19 mouse cellular contexts compared by ENCODE assay signal in the genomic region with DNA sequence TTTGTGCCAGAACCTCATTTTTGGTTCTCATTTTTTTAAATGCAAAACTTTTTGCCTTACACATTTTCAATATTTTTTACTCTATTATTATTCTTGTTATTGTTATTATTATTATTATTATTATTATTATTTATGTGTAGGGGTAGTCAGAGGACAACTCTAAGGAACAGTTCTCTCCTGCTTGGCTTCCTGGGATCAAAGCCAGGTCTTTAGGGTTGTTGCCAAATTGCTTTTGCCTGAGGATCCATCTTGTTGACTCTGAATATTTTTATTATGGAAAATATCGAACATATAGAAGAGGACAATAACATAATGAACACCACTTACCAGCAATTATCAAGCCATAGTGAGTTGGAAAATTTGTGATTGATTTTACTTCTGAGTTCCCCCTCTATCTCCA. TPM values are rescaled to one million over a fixed set of nuclear protein-coding genes. Genes with fewer than 3 reads are reported as not detected.
DNase-seq lines count a peak whose midpoint lies in the region; ATAC-seq and TF ChIP-seq lines count a peak whose summit lies in the region.
"Had no signal": no experiment of that assay in that cellular context is flagged by ENCODE, and none has a peak within 500 bp of the region (broad histone marks: within the 10 kb centered on the region; RNA-seq: fewer than 3 reads in every experiment).

No protein-coding gene starts in this region.

- no peaks in the 10 kb centered on the region for H3K9me3 ChIP-seq in hindbrain, embryonic 15.5 days
- no peaks in the 10 kb centered on the region for H3K9me3 ChIP-seq in hindbrain, embryonic 16.5 days (ENCODE audit: control insufficient read depth, low read length)
- H3K9me3 ChIP-seq in midbrain, embryonic 11.5 days (ENCODE audit: control insufficient read depth, low read length) = no peaks in the 10 kb centered on the region
- H3K9me3 ChIP-seq: embryonic facial prominence, embryonic 12.5 days; kidney, embryonic 15.5 days; limb, embryonic 15.5 days; liver, embryonic 15.5 days; stomach, embryonic 15.5 days had no signal

- no peak overlapping the region for H3K4me3 ChIP-seq in cerebellum, adult 2 months (replicated peaks; ENCODE audit: insufficient read depth, low read depth, low read length)
- H3K4me3 ChIP-seq in hindbrain, embryonic 15.5 days = no peak overlapping the region
- no peak overlapping the region for H3K4me3 ChIP-seq in hindbrain, embryonic 16.5 days (ENCODE audit: low read length)
- H3K4me3 ChIP-seq in midbrain, embryonic 11.5 days (ENCODE audit: low read depth, low read length) = no peak overlapping the region
- H3K4me3 ChIP-seq: embryonic facial prominence, embryonic 12.5 days; kidney, embryonic 15.5 days; limb, embryonic 15.5 days; stomach, embryonic 15.5 days had no signal

- H3K27ac ChIP-seq in cerebellum, adult 2 months (ENCODE audit: insufficient read depth, low read length) = no peak overlapping the region
- H3K27ac ChIP-seq in hindbrain, embryonic 15.5 days (replicated peaks) = no peak overlapping the region
- H3K27ac ChIP-seq in hindbrain, embryonic 16.5 days (ENCODE audit: low read depth, low read length) = no peak overlapping the region
- H3K27ac ChIP-seq in midbrain, embryonic 11.5 days (ENCODE audit: low read depth, low read length) = no peak overlapping the region
- H3K27ac ChIP-seq: embryonic facial prominence, embryonic 12.5 days; hindbrain, embryonic 14.5 days; kidney, embryonic 15.5 days; limb, embryonic 15.5 days; liver, embryonic 15.5 days; macrophage; stomach, embryonic 15.5 days had no signal

- no peaks in the 10 kb centered on the region for H3K36me3 ChIP-seq in hindbrain, embryonic 15.5 days
- no peaks in the 10 kb centered on the region for H3K36me3 ChIP-seq in hindbrain, embryonic 16.5 days (ENCODE audit: control insufficient read depth, insufficient read depth, low read length)
- no peaks in the 10 kb centered on the region for H3K36me3 ChIP-seq in midbrain, embryonic 11.5 days (ENCODE audit: control insufficient read depth, insufficient read depth, low read length)
- H3K36me3 ChIP-seq: embryonic facial prominence, embryonic 12.5 days; kidney, embryonic 15.5 days; limb, embryonic 15.5 days; liver, embryonic 15.5 days; stomach, embryonic 15.5 days had no signal

- peaks cover 7% of the 10 kb centered on the region for H3K4me1 ChIP-seq in cerebellum, adult 2 months (ENCODE audit: control insufficient read depth, insufficient read depth, low read length)
- H3K4me1 ChIP-seq in hindbrain, embryonic 15.5 days (replicated peaks) = peaks cover 31% of the 10 kb centered on the region
- H3K4me1 ChIP-seq in hindbrain, embryonic 16.5 days (ENCODE audit: control insufficient read depth, insufficient read depth, low read depth, low read length) = peaks cover 11% of the 10 kb centered on the region
- peaks cover 9% of the 10 kb centered on the region; the same call in 1 of the 2 replicates for H3K4me1 ChIP-seq in midbrain, embryonic 11.5 days (ENCODE audit: control insufficient read depth, insufficient read depth, low read length)

- H3K27me3 ChIP-seq in cerebellum, adult 2 months (ENCODE audit: control insufficient read depth, insufficient read depth, low read length) = no peaks in the 10 kb centered on the region
- H3K27me3 ChIP-seq in hindbrain, embryonic 15.5 days = no peaks in the 10 kb centered on the region
- H3K27me3 ChIP-seq in hindbrain, embryonic 16.5 days (replicated peaks; ENCODE audit: control insufficient read depth, insufficient read depth, low read length) = no peaks in the 10 kb centered on the region
- H3K27me3 ChIP-seq in midbrain, embryonic 11.5 days (ENCODE audit: control insufficient read depth, insufficient read depth, low read length) = no peaks in the 10 kb centered on the region
- H3K27me3 ChIP-seq: embryonic facial prominence, embryonic 12.5 days; kidney, embryonic 15.5 days; limb, embryonic 15.5 days; liver, embryonic 15.5 days; stomach, embryonic 15.5 days had no signal

- 7% methylated on average over 1 of the region's 1 CpGs for WGBS in cerebellum, adult 2 months
- 79% methylated on average over 1 of the region's 1 CpGs for WGBS in hindbrain, embryonic 15.5 days
- WGBS in hindbrain, embryonic 16.5 days = 66% methylated on average over 1 of the region's 1 CpGs
- 100% methylated on average over 1 of the region's 1 CpGs for WGBS in midbrain, embryonic 11.5 days

- peak overlapping the region; percentile 72; the same call in 1 of the 2 replicates for H3K4me2 ChIP-seq in hindbrain, embryonic 15.5 days
- no peak overlapping the region for H3K4me2 ChIP-seq in hindbrain, embryonic 16.5 days (ENCODE audit: low read length)
- no peak overlapping the region for H3K4me2 ChIP-seq in midbrain, embryonic 11.5 days
- H3K4me2 ChIP-seq: embryonic facial prominence, embryonic 12.5 days; kidney, embryonic 15.5 days; limb, embryonic 15.5 days; stomach, embryonic 15.5 days had no signal

- ATAC-seq in hindbrain, embryonic 15.5 days (ENCODE audit: low FRiP score, low read depth) = no peak
- ATAC-seq in hindbrain, embryonic 16.5 days = no peak
- ATAC-seq in midbrain, embryonic 11.5 days (ENCODE audit: low FRiP score) = no peak
- ATAC-seq: intestine, embryonic 16.5 days; midbrain, embryonic 16.5 days had no signal

- no peak for TF ChIP-seq CTCF in cerebellum, adult 2 months (IDR thresholded peaks at IDR 0.05; ENCODE audit: borderline replicate concordance, insufficient read depth, low read depth, low read length)
- no peak for TF ChIP-seq CTCF in brain, embryonic 14.5 days (IDR thresholded peaks at IDR 0.05; ENCODE audit: borderline replicate concordance, extremely low read depth, insufficient read depth, insufficient read length)

- peak; percentile 33 to 62 for DNase-seq in cerebellum, adult 2 months
- DNase-seq in cerebellum, adult 11-12 months = no peak
- peak; percentile 13 for DNase-seq in brain, embryonic 14.5 days (ENCODE audit: low read depth)
- peak; percentile 22 to 68 for DNase-seq in cerebellum, postnatal 25 days
- no peak for DNase-seq in midbrain, embryonic 11.5 days (ENCODE audit: low spot score, missing footprints)
- DNase-seq: heart, postnatal 36 days; right cerebral cortex, adult 18-20 months; thymus, postnatal 25 days had no signal

- no peak for TF ChIP-seq POLR2A in cerebellum, adult 2 months (IDR thresholded peaks at IDR 0.05; ENCODE audit: borderline replicate concordance, insufficient read depth, low read length)
- TF ChIP-seq POLR2A in brain, embryonic 14.5 days (IDR thresholded peaks at IDR 0.05; ENCODE audit: borderline replicate concordance, extremely low read depth, insufficient read depth, insufficient read length, poor library complexity, severe bottlenecking) = no peak

- no peak overlapping the region for H3K9ac ChIP-seq in hindbrain, embryonic 15.5 days
- H3K9ac ChIP-seq in hindbrain, embryonic 16.5 days (ENCODE audit: low read depth, low read length) = no peak overlapping the region
- H3K9ac ChIP-seq in midbrain, embryonic 11.5 days (ENCODE audit: low read length) = no peak overlapping the region
- H3K9ac ChIP-seq: embryonic facial prominence, embryonic 12.5 days; hindbrain, embryonic 14.5 days; kidney, embryonic 15.5 days; limb, embryonic 15.5 days; liver, embryonic 15.5 days; stomach, embryonic 15.5 days had no signal

RNA-seq across cellular contexts. Expression of gene Psme4, which starts 3.1 kb away (rescaled TPM):
- polyA plus RNA-seq in cerebellum, adult 2 months (2012; rRNA removed) = 29.5 and 30.5 TPM in 2 replicates
- 12.0 and 16.0 TPM in 2 replicates for polyA plus RNA-seq in hindbrain, embryonic 15.5 days (2015; fragmentation: Nextera tagmentation; extraction: Ambion mirVana)
- polyA plus RNA-seq in hindbrain, embryonic 16.5 days (2015; fragmentation: Nextera tagmentation; extraction: Ambion mirVana) = 10.7 and 11.0 TPM in 2 replicates
- polyA plus RNA-seq in brain, embryonic 14.5 days (2012; rRNA removed) = 47.5 and 50.8 TPM in 2 replicates
- 34.5 and 37.0 TPM in 2 replicates for polyA plus RNA-seq in midbrain, embryonic 11.5 days (2014; fragmentation: Nextera tagmentation; extraction: Ambion mirVana)

Comparison
In these comparisons a context has a peak if more than half of its experiments do, and no peak if none do; other contexts are left out.
1. DNase-seq: peak in cerebellum, adult 2 months (2 of 2), brain, embryonic 14.5 days (single experiment) and cerebellum, postnatal 25 days (2 of 2); none in cerebellum, adult 11-12 months (single experiment) and midbrain, embryonic 11.5 days (single experiment).